Mouse (Mus musculus) forebrain, embryonic 11.5 days (tissue): ENCODE measurements around the gene Plin2. TPM values are rescaled to one million over a fixed set of nuclear protein-coding genes. Genes with fewer than 3 reads are reported as not detected.
A peak's percentile ranks its signal among the peaks of the same experiment; 100 is the strongest.
"Not testable (repeated sequence)": the region's sequence is repeated elsewhere in the genome, so short reads cannot be mapped to it uniquely, and the experiment has no call there.

Source experiments
- ATAC-seq: fragments of 200-750 bp; cut with Nextera tagmentation; replicated peaks from 2 replicates; pipeline ENCODE4 v1.8.0; 2017; ENCODE audit warnings: moderate TSS enrichment; ENCODE audit not compliant: low FRiP score
- DNase-seq: peaks from one replicate; pipeline ENCODE4 v3.0.0-alpha.2; 2017; ENCODE audit warnings: low spot score
- H3K27ac ChIP-seq: fragments of 300-500 bp; sonication (generic); 2 replicates; pipeline ENCODE4 v1.5.1; 2014; ENCODE audit warnings: low read depth, low read length
- H3K27me3 ChIP-seq: fragments of 300-500 bp; sonication (generic); 2 replicates; pipeline ENCODE4 v1.6.1; 2014; ENCODE audit warnings: mild to moderate bottlenecking, low read length, mixed read lengths; ENCODE audit not compliant: control insufficient read depth, insufficient read depth
- H3K36me3 ChIP-seq: fragments of 300-500 bp; sonication (generic); 2 replicates; pipeline ENCODE4 v1.6.1; 2014; ENCODE audit warnings: mild to moderate bottlenecking, low read length, moderate library complexity, mixed read lengths; ENCODE audit not compliant: control insufficient read depth, insufficient read depth
- H3K4me1 ChIP-seq: fragments of 300-500 bp; sonication (generic); replicated peaks from 2 replicates; pipeline ENCODE4 v1.6.1; 2014; ENCODE audit warnings: low read length, mixed read lengths; ENCODE audit not compliant: control insufficient read depth, insufficient read depth
- H3K4me2 ChIP-seq: fragments of 300-500 bp; sonication (generic); 2 replicates; pipeline ENCODE4 v1.6.1; 2014; ENCODE audit warnings: low read depth, mild to moderate bottlenecking, low read length, moderate library complexity, mixed read lengths; ENCODE audit not compliant: severe bottlenecking
- H3K4me3 ChIP-seq: fragments of 300-500 bp; sonication (generic); 2 replicates; pipeline ENCODE4 v1.5.1; 2014; ENCODE audit warnings: low read depth, low read length
- H3K9ac ChIP-seq: fragments of 300-500 bp; sonication (generic); 2 replicates; pipeline ENCODE4 v1.6.1; 2014; ENCODE audit warnings: low read length
- H3K9me3 ChIP-seq: fragments of 300-500 bp; sonication (generic); 2 replicates; pipeline ENCODE4 v1.6.1; 2016; ENCODE audit warnings: low read length, mixed read lengths; ENCODE audit not compliant: control insufficient read depth
- WGBS: fragments of 180-500 bp; shearing (Covaris S2); extraction: QIAGEN DNeasy Blood & Tissue Kit; methylation state at CpG from one replicate; pipeline ENCODE4 v1.1.7; 2014; 5-methylcytosine and 5-hydroxymethylcytosine counted together
- polyA plus RNA-seq: library from polyadenylated mRNA; unstranded; fragments of >200 nt; fragmentation: Nextera tagmentation; extraction: Ambion mirVana; gene quantifications from 2 replicates; pipeline ENCODE4 v1.2.1, GENCODE M21; 2014

The Plin2 gene
- polyA plus RNA-seq, 1 experiment from 2014 or later = 60.5 TPM

GRCm38 (mm10) chr4:86676756-86677155 is 6.9 kb upstream of the Plin2 start:
- H3K9me3 ChIP-seq = no peaks in the 10 kb centered on the region
- H3K4me2 ChIP-seq = no peak overlapping the region
- H3K36me3 ChIP-seq = no peaks in the 10 kb centered on the region
- H3K27me3 ChIP-seq = no peaks in the 10 kb centered on the region
- ATAC-seq (no peak), DNase-seq (no peak)
- H3K9ac ChIP-seq = no peak overlapping the region
- H3K4me3 ChIP-seq = no peak overlapping the region
- no peaks in the 10 kb centered on the region for H3K4me1 ChIP-seq
- H3K27ac ChIP-seq = no peak overlapping the region

- not testable (repeated sequence) for H3K9ac ChIP-seq, DNase-seq, H3K4me2 ChIP-seq, H3K27ac ChIP-seq, H3K9me3 ChIP-seq, H3K4me3 ChIP-seq, H3K27me3 ChIP-seq, H3K4me1 ChIP-seq, ATAC-seq, H3K36me3 ChIP-seq
Observed at GRCm38 (mm10) chr4:86674739-86675138, 4.9 kb upstream of the Plin2 start.

GRCm38 (mm10) chr4:86674150-86674549 is 4.3 kb upstream of the Plin2 start:
- H3K4me1 ChIP-seq, DNase-seq, H3K9ac ChIP-seq, H3K9me3 ChIP-seq, H3K27me3 ChIP-seq, H3K36me3 ChIP-seq, ATAC-seq, H3K27ac ChIP-seq, H3K4me3 ChIP-seq, H3K4me2 ChIP-seq: not testable (repeated sequence)

- H3K4me1 ChIP-seq = 0 out of 2 replicates have a peak, but pooled peaks cover 2% of the 10 kb centered on the region
- ATAC-seq (no peak), DNase-seq (no peak)
- H3K4me3 ChIP-seq = no peak overlapping the region
- H3K27me3 ChIP-seq = no peaks in the 10 kb centered on the region
- no peak overlapping the region for H3K4me2 ChIP-seq
- 68% methylated on average over 7 of the region's 7 CpGs for WGBS
- H3K27ac ChIP-seq = no peak overlapping the region
- no peak overlapping the region for H3K9ac ChIP-seq
- no peaks in the 10 kb centered on the region for H3K36me3 ChIP-seq
- no peaks in the 10 kb centered on the region for H3K9me3 ChIP-seq
Observed at GRCm38 (mm10) chr4:86672450-86672849, 2.6 kb upstream of the Plin2 start.

GRCm38 (mm10) chr4:86671803-86672202 is 1.9 kb upstream of the Plin2 start:
- Histone ChIP-seq H3K27me3 (no peaks in the 10 kb centered on the region), H3K4me3 (no peak overlapping the region), H3K9ac (no peak overlapping the region), H3K36me3 (no peaks in the 10 kb centered on the region), H3K9me3 (no peaks in the 10 kb centered on the region), H3K4me1 (0 out of 2 replicates have a peak, but pooled peaks cover 2% of the 10 kb centered on the region), H3K27ac (no peak overlapping the region), H3K4me2 (no peak overlapping the region)
- 64% methylated on average over 3 of the region's 3 CpGs for WGBS
- DNase-seq = no peak
- ATAC-seq = no peak

GRCm38 (mm10) chr4:86670582-86671306 is 884 bp upstream of the Plin2 start:
- Histone ChIP-seq H3K9ac (no peak overlapping the region), H3K9me3 (no peaks in the 10 kb centered on the region), H3K36me3 (no peaks in the 10 kb centered on the region), H3K4me2 (no peak overlapping the region; the same call in 1 of the 2 replicates), H3K27me3 (no peaks in the 10 kb centered on the region), H3K27ac (no peak overlapping the region), H3K4me3 (no peak overlapping the region), H3K4me1 (0 out of 2 replicates have a peak, but pooled peaks cover 2% of the 10 kb centered on the region)
- DNase-seq = no peak
- ATAC-seq = no peak
- WGBS = 75% methylated on average over 8 of the region's 8 CpGs

DNA sequence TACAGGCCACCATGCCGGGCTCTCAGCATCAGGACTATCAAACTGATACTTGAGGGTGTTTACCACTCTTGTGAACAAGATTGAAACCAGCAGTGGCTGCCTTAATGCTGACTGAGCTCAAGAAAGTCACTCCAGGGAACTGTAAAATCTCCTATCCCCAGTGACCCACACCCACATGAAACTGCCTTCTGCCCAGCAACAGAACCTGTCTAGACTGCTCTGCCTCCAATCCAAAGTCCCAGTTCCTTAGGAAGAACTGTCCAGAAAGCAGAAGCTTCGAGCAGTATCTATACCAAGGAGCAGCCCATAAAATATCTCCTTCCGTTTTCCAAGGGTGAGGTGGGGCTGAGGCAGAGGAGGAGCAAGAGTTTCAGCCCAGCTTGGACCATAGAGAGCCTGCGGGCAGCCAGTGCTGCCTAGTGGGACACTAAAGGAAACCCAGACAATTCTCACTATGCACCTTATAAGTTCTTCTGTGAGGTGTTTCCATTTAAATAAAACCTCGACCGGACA is 563 bp downstream of the Plin2 start:
- not testable (repeated sequence) for H3K9me3 ChIP-seq, DNase-seq, H3K36me3 ChIP-seq, H3K27ac ChIP-seq, H3K4me1 ChIP-seq, H3K27me3 ChIP-seq
- Histone ChIP-seq H3K9ac (peak overlapping the region; percentile 77), H3K4me2 (peak overlapping the region; percentile 73), H3K4me3 (peak overlapping the region; percentile 55)
- 19% methylated on average over 5 of the region's 6 CpGs for whole genome bisulfite sequencing
- ATAC-seq = peak; percentile 68

DNA sequence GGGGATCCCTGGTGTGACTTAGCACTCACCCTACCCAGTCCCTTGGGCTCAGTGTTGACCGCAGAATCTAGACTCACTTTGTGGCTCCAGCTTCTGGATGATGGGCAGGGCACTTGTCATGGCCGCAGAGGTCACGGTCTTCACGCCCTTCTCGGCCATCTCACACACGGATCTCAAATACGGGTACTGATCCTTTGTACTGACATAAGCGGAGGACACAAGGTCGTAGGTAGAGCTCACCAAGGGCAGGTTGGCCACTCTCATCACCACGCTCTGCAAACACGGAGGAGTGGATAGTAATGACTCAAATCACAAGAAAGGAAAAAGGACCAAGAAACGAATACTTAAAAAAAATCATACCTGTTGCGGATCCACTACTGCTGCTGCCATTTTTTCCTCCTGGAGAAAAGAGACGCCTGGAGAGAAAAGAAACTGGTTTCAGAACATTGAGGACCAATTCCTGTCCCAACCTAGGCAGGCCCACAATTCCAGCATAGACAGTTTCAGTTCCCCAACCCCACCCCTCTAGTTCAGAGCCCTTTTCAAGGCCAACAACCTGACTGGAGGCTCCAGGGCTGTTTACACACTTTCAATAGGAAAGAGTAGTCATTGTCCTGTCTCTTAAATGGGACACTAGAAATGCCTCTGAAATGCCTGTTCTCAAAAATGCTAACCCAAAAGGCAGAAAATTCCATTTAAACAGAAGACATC is 1.4 kb downstream of the Plin2 start:
- H3K9ac ChIP-seq = no peak overlapping the region; the same call in 1 of the 2 replicates
- no peaks in the 10 kb centered on the region for H3K36me3 ChIP-seq
- H3K27ac ChIP-seq = no peak overlapping the region
- ATAC-seq (no peak), DNase-seq (no peak)
- H3K4me1 ChIP-seq = 0 out of 2 replicates have a peak, but pooled peaks cover 2% of the 10 kb centered on the region
- peak overlapping the region; percentile 73; the same call in 1 of the 2 replicates for H3K4me2 ChIP-seq
- H3K4me3 ChIP-seq = no peak overlapping the region
- no peaks in the 10 kb centered on the region for H3K27me3 ChIP-seq
- WGBS = 90% methylated on average over 14 of the region's 14 CpGs
- H3K9me3 ChIP-seq = no peaks in the 10 kb centered on the region
